Mouse (Mus musculus) heart, postnatal 25 days (tissue): ENCODE measurements at regions not wholly inside any gene's neighbourhood (a gene's known extent, or its start where the extent isn't known, plus 50 kb on each side); places are given as distances from the start of the nearest gene placed in this dataset.

Experiments used
- DNase-seq: peaks from one replicate; pipeline ENCODE4 v3.0.0; 2022; ENCODE audit warnings: low spot score
- intact Hi-C: fragments of 180-260 bp; cut with DNase I; formaldehyde crosslinking; loops from one replicate; pipeline ENCODE4 v1.15.1; 2025

DNA sequence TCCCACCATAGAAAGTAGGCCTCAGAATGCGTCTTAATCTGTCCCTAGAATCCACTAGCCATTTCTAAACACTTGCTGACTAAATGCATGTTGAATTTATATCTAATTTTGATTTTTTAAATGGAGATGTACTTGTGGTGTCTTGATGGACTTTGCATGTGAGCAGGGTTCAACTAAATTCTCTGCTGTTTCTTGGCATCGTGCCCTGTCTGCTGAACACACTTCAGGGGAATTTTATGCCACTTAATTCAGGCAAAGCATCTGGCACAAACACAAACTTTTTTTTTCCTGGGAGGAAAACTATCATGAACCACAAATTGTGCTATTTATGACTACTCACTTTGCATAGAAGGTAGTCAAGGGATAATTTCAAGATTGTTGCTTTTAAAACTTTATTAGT lies 87.7 kb downstream of the Stc2 start:
- DNase-seq = no peak
- intact Hi-C loops = no loop called here

DNA sequence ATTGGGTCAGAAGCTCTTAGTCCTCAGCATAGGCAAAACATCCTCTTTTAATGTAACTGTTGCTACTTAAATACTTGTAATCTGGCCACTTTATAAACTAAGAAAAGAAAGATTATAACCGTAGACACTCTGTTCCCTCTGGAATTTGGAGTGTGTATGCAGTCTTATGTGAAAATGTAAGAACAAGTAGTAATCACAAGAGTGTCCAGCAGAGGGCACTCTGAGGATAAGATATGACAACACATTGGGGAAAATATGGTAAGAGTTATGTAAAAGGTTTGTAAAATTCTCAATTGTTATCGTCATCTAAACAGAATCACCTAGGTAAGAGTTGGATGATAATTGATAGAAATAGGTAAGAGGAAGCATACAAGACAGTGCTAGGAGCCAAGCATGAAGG lies 66.2 kb upstream of the Gm17332 start:
- intact Hi-C loops = loop anchor here (2.0 to 10.0 kb wide), 5 partner anchors 124 to 699 kb away; no protein-coding TSS in a partner anchor
- no peak for DNase-seq
